Mouse (Mus musculus): ENCODE data around the gene Ppp2r2d.

- TF ChIP-seq CTCF (IDR thresholded peaks at IDR 0.05; ENCODE audit: low read depth) (no peak), EP300 (IDR thresholded peaks at IDR 0.05; ENCODE audit: low read depth) (no peak)
These were observed 52.2 kb downstream of the Ppp2r2d start for GRCm38 (mm10) chr7:138898122-138898521.

Data from liver, postnatal 0 days (tissue).